Mouse (Mus musculus) G1E (cell line): ENCODE results near the gene D230025D16Rik. TPM values are rescaled to one million over a fixed set of nuclear protein-coding genes. Genes with fewer than 3 reads are reported as not detected.
"Not testable (repeated sequence)": the region's sequence is repeated elsewhere in the genome, so short reads cannot be mapped to it uniquely, and the experiment has no call there.

ENCODE experiments used
- ATAC-seq: 2 replicates; pipeline ENCODE4 v1.8.0; 2016; ENCODE audit warnings: mild to moderate bottlenecking; ENCODE audit not compliant: insufficient number of reproducible peaks, poor library complexity, low FRiP score, severe bottlenecking; ENCODE audit errors: extremely low read depth
- DNase-seq: peaks from one replicate; pipeline ENCODE4 v3.0.0; 2012; ENCODE audit warnings: low spot score
- H3K27me3 ChIP-seq: 2 replicates; pipeline ENCODE4 v1.6.1; 2012; ENCODE audit warnings: mild to moderate bottlenecking, low read length, inconsistent platforms; ENCODE audit not compliant: insufficient read depth
- H3K36me3 ChIP-seq: replicated peaks from 2 replicates; pipeline ENCODE3; 2012; ENCODE audit warnings: mild to moderate bottlenecking, inconsistent platforms
- H3K4me1 ChIP-seq: 2 replicates; pipeline ENCODE4 v1.6.1; 2012; ENCODE audit warnings: low read depth, low read length, inconsistent platforms, mixed read lengths; ENCODE audit not compliant: insufficient read depth
- H3K4me3 ChIP-seq: 2 replicates; pipeline ENCODE4 v1.5.1; 2012; ENCODE audit warnings: low read depth, mild to moderate bottlenecking, inconsistent platforms, low read length, moderate library complexity, mixed read lengths
- H3K9me3 ChIP-seq: replicated peaks from 2 replicates; pipeline ENCODE4 v1.6.1; 2012; ENCODE audit warnings: inconsistent platforms
- CTCF ChIP-seq: IDR thresholded peaks from 2 replicates; pipeline ENCODE4 v1.5.1; 2012; ENCODE audit warnings: low read depth, low read length, inconsistent platforms, mixed read lengths
- GATA1 ChIP-seq: IDR thresholded peaks from 2 replicates; pipeline ENCODE4 v1.6.1; 2012; ENCODE audit warnings: borderline replicate concordance, low read length, inconsistent platforms, mixed read lengths
- GATA2 ChIP-seq: IDR thresholded peaks from 2 replicates; pipeline ENCODE4 v1.6.1; 2012; ENCODE audit warnings: low read depth, low read length, inconsistent platforms, borderline replicate concordance
- POLR2AphosphoS5 ChIP-seq: IDR thresholded peaks from 2 replicates; pipeline ENCODE4 v1.6.1; 2012; ENCODE audit warnings: low read depth, low read length, inconsistent platforms; ENCODE audit not compliant: insufficient replicate concordance
- TAL1 ChIP-seq: conservative IDR thresholded peaks from 2 replicates; pipeline ENCODE4 v1.6.1; 2012; ENCODE audit warnings: low read depth, low read length, inconsistent platforms, mixed read lengths
- polyA plus RNA-seq: library from polyadenylated mRNA; stranded (reverse); fragments of >175 nt; gene quantifications from 2 replicates; pipeline ENCODE4 v1.2.3, GENCODE M21; 2012
- total RNA-seq, 2 experiments: library from RNA; stranded (forward) in 1 of 2; stranded (reverse) in 1 of 2; fragments of 200-1000 nt in 1 of 2; fragments of >200 nt in 1 of 2; fragmentation: Nextera tagmentation in 1 of 2; gene quantifications; 2 replicates each; pipeline ENCODE4 v1.2.3; 2014 to 2017

Gene D230025D16Rik
- total RNA-seq (2014; fragmentation: Nextera tagmentation) (35.2 and 37.5 TPM in 2 replicates), total RNA-seq (2017) (27.2 and 28.8 TPM in 2 replicates), polyA plus RNA-seq (4.0 and 5.0 TPM in 2 replicates)

DNA sequence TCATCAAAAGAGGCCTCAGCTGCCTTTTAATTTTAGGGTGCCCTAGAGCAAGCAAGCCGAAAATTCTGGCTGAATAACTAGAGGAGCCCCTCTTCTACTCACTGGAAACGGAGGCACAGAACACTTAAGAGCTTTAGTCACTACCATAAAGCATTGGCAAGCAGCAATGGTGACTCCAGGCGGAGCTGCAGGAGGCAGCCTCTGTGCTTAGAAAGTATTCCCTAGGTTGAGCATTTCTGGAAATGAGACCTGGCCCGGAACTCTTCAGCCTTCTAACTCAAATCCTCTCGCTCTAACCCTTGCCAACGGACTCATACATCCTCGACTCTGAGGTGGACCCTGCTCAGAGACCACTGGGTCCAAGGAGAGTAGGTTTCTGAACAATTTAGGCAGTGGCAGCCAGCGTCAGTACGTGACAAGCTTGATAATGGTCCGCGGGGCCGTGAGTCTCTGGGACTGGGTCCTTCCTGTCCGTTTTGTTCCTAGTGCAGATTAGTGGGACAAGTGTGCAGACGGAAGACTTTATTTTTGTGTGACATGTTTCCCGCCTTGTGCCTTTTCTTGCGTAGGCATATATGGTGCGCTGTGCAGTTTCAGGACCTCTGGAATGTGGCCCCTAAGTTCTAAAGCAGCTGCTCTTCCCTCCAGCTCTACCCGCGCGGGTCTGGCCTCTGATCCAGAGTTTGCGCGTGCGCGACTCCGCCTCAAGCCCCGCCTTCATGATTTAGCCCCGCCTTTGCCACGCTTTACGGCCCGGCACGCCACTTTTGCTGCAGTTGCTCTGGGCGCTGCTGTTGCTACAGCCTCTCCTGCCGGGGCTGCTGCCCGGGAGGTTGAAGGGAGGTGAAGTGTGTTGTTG lies at the start of gene D230025D16Rik:
Gene D230025D16Rik, plus strand, starts transcription at position 733 of the 859 bp plus-strand sequence.
- ATAC-seq: peak; percentile 80
- peak within 1 kb of the TSS; percentile 98 for H3K4me3 ChIP-seq
- H3K36me3 ChIP-seq: peaks cover 23% of the 10 kb centered on the region
- H3K4me1 ChIP-seq: peaks cover 31% of the 10 kb centered on the region
- TF ChIP-seq GATA2 (no peak), GATA1 (no peak), TAL1 (no peak), POLR2AphosphoS5 (no peak), CTCF (no peak)
- H3K27me3 ChIP-seq: no peaks in the 10 kb centered on the region
- no peaks in the 10 kb centered on the region for H3K9me3 ChIP-seq
- DNase-seq: peak; percentile 77

DNA sequence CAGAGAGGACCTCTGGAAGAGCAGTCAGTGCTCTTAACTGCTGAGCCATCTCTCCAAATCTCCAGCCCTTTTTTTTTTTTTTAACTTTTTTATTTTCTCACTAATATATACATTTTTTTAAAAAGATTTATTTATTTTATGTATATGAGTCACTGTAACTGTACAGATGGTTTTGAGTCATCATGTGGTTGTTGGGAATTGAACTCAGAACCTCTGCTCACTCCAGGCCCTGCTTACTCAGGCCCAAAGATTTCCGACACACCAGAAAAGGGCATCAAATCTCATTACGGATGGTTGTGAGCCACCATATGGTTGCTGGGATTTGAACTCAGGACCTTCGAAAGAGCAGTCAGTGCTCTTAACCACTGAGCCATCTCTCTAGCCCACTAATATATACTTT lies 49.7 kb upstream of the D230025D16Rik start:
- Histone ChIP-seq H3K36me3 (peaks cover 50% of the 10 kb centered on the region), H3K4me1 (peaks cover 12% of the 10 kb centered on the region)
- not testable (repeated sequence) for H3K4me3 ChIP-seq, ATAC-seq, H3K9me3 ChIP-seq, DNase-seq, H3K27me3 ChIP-seq

DNA sequence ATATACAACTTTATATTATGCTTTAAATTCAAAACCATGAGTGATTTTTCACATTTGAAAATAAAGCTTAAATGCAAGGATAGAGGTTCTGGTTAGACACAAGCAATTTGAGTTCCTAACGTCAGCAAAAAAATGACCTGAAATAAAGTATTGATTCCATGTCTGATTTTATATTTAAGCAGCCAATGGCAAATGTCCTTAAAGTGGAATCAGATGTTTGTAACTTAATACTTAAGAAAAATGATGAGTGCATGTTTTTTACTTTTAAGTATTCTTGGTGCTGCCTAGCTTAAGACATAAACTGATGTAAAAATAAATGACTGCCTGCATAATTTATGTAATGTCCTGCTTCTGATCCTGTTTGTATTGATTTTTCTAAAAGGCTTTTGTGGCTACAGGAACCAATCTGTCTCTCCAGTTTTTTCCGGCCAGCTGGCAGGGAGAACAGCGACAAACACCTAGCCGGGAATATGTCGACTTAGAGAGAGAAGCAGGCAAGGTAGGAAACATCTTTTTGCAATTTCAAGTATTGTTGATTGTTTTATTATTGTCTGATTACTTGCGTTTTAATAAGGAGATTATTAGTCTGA lies 46.6 kb upstream of the D230025D16Rik start:
- no peaks in the 10 kb centered on the region for H3K9me3 ChIP-seq

DNA sequence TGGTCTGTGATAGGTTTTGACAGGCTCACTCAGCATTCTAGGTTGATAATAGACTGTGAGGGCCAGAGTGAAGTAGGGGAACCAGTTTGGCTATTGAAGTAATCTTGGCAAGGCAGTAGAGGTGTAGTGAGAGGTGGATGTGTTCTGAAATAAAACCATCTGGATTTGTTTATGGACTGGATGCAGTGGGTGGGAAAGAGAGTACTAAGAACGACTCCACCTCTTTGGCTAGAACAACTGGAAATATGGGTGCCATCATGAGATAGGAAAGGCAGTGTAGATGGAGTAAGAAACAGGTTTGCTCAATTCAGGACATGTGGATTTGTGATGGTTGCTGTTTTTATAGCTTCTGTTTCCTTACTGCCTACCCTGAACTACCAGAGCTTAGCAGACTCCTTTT lies 42.7 kb upstream of the D230025D16Rik start:
- DNase-seq (no peak), ATAC-seq (no peak)
- Histone ChIP-seq H3K36me3 (peaks cover 66% of the 10 kb centered on the region), H3K9me3 (no peaks in the 10 kb centered on the region), H3K4me3 (no peak overlapping the region), H3K27me3 (no peaks in the 10 kb centered on the region), H3K4me1 (no peaks in the 10 kb centered on the region)
- no peak for TF ChIP-seq POLR2AphosphoS5
- TF ChIP-seq TAL1: no peak
- TF ChIP-seq GATA1: no peak
- no peak for TF ChIP-seq CTCF
- TF ChIP-seq GATA2: no peak

More for the DNA sequence above, 46.6 kb upstream of the D230025D16Rik start:
- H3K4me3 ChIP-seq: no peak overlapping the region
- TF ChIP-seq POLR2AphosphoS5 (no peak), GATA1 (no peak), GATA2 (no peak), CTCF (no peak), TAL1 (no peak)
- no peak for ATAC-seq
- peaks cover 4% of the 10 kb centered on the region; the same call in 1 of the 2 replicates for H3K4me1 ChIP-seq
- H3K36me3 ChIP-seq: peaks cover 69% of the 10 kb centered on the region
- DNase-seq: no peak
- no peaks in the 10 kb centered on the region for H3K27me3 ChIP-seq

DNA sequence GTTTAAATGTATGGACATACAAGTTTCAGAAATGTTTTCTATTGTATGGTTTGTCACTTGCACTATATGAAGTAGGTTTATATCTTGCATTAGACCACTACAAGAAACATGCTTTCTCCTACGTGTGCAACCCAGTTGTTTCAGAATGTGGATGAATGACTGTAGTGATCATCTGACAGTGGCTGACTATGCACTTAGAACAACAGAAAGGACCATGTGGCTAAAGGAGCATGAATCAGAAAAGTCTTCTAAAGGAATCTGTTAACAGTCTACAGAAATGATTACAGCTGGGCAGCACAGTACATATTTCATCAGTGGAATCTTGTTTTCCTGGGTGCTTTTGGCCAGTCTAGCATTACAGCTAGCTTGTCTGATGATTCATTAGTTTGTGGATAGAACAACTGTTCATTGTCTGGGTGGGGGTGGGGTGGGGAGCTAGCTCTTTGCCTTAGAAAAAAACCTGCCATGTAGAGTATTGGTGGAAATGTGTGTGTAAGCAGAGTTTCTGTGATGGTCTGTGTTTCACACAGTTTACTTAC lies 38.4 kb upstream of the D230025D16Rik start:
- TF ChIP-seq GATA1 (no peak), GATA2 (no peak), CTCF (no peak), POLR2AphosphoS5 (no peak), TAL1 (no peak)
- ATAC-seq: no peak

DNA sequence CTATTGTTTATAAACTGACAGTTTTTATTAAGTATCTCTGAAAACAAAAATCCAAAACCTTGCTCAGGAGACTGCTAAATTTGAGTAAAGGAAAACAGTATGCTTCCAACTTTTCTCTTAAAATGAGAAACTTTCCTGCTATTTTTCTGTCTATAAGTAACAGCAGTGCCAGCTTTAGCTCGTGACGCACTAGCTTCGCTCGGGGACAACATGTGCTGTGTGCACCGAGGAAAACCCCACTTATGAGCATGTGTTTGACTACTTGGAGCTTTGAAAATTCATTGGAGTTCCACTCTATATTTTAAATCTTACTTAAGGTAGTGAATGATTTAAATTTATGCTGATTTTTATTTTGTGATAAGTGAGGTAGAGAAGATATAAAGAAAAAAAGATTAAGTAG lies 32.8 kb upstream of the D230025D16Rik start:
- H3K36me3 ChIP-seq: peaks cover 62% of the 10 kb centered on the region
- no peaks in the 10 kb centered on the region for H3K27me3 ChIP-seq
- H3K4me1 ChIP-seq: no peaks in the 10 kb centered on the region
- no peak overlapping the region for H3K4me3 ChIP-seq
- H3K9me3 ChIP-seq: no peaks in the 10 kb centered on the region
- DNase-seq (no peak), ATAC-seq (no peak)
- no peak for TF ChIP-seq POLR2AphosphoS5
- TF ChIP-seq GATA1: no peak
- TF ChIP-seq TAL1: no peak
- no peak for TF ChIP-seq CTCF
- no peak for TF ChIP-seq GATA2

More for the DNA sequence above, 38.4 kb upstream of the D230025D16Rik start:
- Histone ChIP-seq H3K36me3 (peaks cover 58% of the 10 kb centered on the region), H3K9me3 (no peaks in the 10 kb centered on the region), H3K27me3 (no peaks in the 10 kb centered on the region), H3K4me1 (no peaks in the 10 kb centered on the region), H3K4me3 (no peak overlapping the region)
- no peak for DNase-seq
